Mouse (Mus musculus) hindlimb bud, embryonic 11.5 days (tissue): ENCODE data around the gene Anapc7.
"Not testable (repeated sequence)": the region's sequence is repeated elsewhere in the genome, so short reads cannot be mapped to it uniquely, and the experiment has no call there.

ENCODE experiments used
- DNase-seq: peaks from one replicate; pipeline ENCODE4 v3.0.0-alpha.2; 2012; ENCODE audit warnings: low read depth, low spot score; ENCODE audit errors: extremely low spot score

The Anapc7 gene

GRCm38 (mm10) chr5:122405537-122405936 lies 16.0 kb upstream of the Anapc7 start:
- no peak for DNase-seq

GRCm38 (mm10) chr5:122409692-122410645 lies 11.5 kb upstream of the Anapc7 start:
- DNase-seq, result no peak

- no peak for DNase-seq
Observed at GRCm38 (mm10) chr5:122411892-122412291, 9.6 kb upstream of the Anapc7 start.

GRCm38 (mm10) chr5:122412826-122413225 lies 8.7 kb upstream of the Anapc7 start:
- DNase-seq, result no peak

GRCm38 (mm10) chr5:122414351-122414750 lies 7.1 kb upstream of the Anapc7 start:
- DNase-seq, result no peak

GRCm38 (mm10) chr5:122415465-122415864 lies 6.0 kb upstream of the Anapc7 start:
- no peak for DNase-seq

- DNase-seq, result not testable (repeated sequence)
Observed at GRCm38 (mm10) chr5:122420676-122421075, 817 bp upstream of the Anapc7 start.

GRCm38 (mm10) chr5:122422071-122422964 lies 825 bp downstream of the Anapc7 start:
- peak; percentile 86 for DNase-seq

- no peak for DNase-seq
Observed at GRCm38 (mm10) chr5:122423083-122423482, 1.6 kb downstream of the Anapc7 start.

GRCm38 (mm10) chr5:122425550-122425949 lies 4.1 kb downstream of the Anapc7 start:
- no peak for DNase-seq

GRCm38 (mm10) chr5:122430036-122430775 lies 8.7 kb downstream of the Anapc7 start:
- DNase-seq, result no peak

GRCm38 (mm10) chr5:122431221-122431620 lies 9.7 kb downstream of the Anapc7 start:
- no peak for DNase-seq

GRCm38 (mm10) chr5:122434541-122434940 lies 13.0 kb downstream of the Anapc7 start:
- DNase-seq, result no peak

GRCm38 (mm10) chr5:122439400-122440094 lies 18.1 kb downstream of the Anapc7 start:
- DNase-seq, result no peak

- DNase-seq, result no peak
Observed at GRCm38 (mm10) chr5:122440095-122440630, 18.7 kb downstream of the Anapc7 start.

GRCm38 (mm10) chr5:122444492-122444891 lies 23.0 kb downstream of the Anapc7 start:
- DNase-seq, result no peak

- no peak for DNase-seq
Observed at GRCm38 (mm10) chr5:122445051-122445610, 23.6 kb downstream of the Anapc7 start.

GRCm38 (mm10) chr5:122447857-122448256 lies 26.4 kb downstream of the Anapc7 start:
- DNase-seq, result no peak

GRCm38 (mm10) chr5:122448869-122449268 lies 27.4 kb downstream of the Anapc7 start:
- DNase-seq, result no peak

- no peak for DNase-seq
Observed at GRCm38 (mm10) chr5:122449946-122450345, 28.5 kb downstream of the Anapc7 start.
